Mouse (Mus musculus) liver, embryonic 14 days (tissue): Measurements from ENCODE around the gene Tyw1. TPM values are rescaled to one million over a fixed set of nuclear protein-coding genes. Genes with fewer than 3 reads are reported as not detected.

Experiments used
- polyA plus RNA-seq: library from polyadenylated mRNA; depleted of rRNA; stranded (reverse); fragments of >200 nt; gene quantifications from 2 replicates; pipeline ENCODE4 v1.2.3, GENCODE M21; 2012; rRNA removed

Gene Tyw1
- polyA plus RNA-seq, result 6.4 and 7.1 TPM in 2 replicates

DNA sequence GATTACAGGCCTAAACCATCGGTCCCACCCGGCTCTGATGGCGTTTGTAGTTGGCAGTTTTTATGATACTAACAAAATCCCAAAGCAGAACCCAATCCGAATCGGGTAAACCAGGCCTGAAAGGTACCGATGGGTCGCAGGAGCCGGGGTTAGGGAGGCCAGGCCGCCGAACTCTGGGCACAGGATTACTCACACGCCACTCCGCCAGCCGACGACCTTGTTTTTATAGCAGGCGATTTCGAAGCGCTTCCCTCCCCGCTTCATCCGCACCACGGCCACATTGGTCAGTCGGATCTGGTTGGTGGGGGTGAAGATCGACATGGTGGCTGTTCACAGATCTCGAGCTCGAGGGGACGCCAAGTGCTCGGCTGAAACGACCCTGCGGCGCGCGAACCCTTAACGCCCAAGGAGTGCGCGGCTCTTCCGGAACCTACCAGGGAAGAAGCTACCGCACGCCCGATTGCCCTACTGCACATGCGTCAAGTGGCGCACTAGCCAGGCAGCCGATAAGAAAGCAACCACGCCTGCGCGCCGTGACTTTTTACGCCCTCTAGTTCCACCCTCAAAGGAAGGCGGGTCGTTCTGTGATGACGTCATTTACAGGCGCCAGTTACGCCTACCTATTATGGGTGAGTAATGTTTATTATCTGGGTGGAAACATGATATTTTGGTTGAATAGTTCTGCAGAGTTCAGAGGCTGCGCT, at the start of gene Tyw1, which contains the start of gene Sbds:
Gene Tyw1, plus strand, starts transcription at position 603 of the 704 bp plus-strand sequence.
Gene Sbds, minus strand, starts transcription at position 514 of the 704 bp plus-strand sequence.

DNA sequence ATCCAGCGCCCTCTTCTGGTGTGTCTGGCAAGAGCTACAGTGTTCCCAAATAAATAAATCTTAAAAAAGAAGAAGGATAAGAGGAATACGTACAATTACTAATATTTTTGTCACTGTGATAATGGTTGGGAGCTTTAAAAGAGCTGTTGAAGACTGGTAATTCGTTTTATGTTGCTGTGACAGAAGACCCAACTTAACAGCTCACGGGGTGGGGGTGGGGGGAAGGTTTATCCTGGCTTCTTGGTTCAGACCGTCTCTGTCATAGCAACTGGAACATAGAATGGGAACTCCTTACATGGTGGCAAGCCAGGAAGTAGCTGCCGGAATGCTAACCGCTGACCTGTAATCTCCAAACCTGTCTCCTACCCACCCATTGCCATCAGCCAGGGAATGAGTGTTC, 38.6 kb upstream of the Tyw1 start, which contains the start of gene Tmem248:
Gene Tmem248, plus strand, starts transcription at position 301 of the 400 bp plus-strand sequence.

DNA sequence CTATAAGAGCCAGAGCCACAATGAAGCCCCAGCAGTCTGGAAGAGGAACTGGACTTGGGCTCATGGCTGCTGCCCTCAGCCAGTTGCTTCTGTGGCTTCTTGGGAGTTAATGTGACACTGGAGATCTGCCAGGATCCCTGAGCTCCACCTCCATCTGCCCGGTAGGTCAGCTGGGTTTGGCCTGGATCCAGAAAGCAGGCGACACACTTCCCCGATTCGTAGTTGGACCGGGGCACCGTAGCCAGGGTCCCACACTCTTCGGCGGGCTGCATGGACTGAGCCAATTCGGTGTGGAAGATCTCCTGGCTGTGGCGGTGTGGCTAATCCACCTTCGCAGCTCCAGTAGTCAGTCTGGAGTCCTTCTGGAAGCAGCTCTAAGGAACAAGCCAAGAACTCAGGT, 113.8 kb downstream of the Tyw1 start, which contains the start of gene Caln1:
Gene Caln1, plus strand, starts transcription at position 219 of the 400 bp plus-strand sequence.

DNA sequence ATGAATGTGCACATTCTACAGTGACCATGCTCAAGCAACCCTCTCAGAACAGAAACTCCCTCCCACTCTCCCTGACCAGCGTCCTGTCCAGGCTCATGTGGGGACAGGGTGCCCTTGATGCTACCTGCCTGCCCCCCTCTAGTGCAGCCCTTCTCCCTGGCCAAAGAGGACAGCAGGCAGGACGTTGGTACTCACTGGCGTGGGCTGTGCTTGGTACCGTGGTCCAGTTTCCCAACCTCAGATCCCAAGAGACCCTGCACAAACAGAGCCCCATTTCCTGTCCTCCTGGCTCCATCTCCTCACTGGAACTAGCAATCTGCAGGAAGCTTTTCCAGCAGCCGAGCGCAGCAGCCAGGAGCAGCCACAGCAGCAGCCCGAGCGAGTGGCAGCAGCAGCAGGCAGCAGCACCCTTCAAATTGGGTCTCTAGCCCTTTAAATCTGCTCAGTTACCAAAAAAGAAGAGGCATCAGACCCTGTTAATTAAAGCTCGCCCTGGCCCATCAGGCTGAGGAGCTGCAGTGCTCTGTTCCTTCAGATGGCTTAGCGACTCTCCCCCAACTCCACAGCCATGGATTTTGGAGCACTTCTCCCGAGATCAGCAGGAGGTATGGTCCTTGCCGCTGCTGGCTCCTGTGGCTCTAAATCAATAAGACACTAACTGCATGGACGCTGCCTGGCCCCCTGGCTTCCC, 128.9 kb downstream of the Tyw1 start, which contains the start of gene A330070K13Rik:
Gene A330070K13Rik, minus strand, starts transcription at position 410 of the 691 bp plus-strand sequence.

Other genes with a start within 250 kb of the Tyw1 start
- 26.9 and 31.7 TPM in 2 replicates for gene Asl, start 226.4 kb upstream of the Tyw1 start, polyA plus RNA-seq
- gene Crcp, start 226.3 kb upstream of the Tyw1 start, polyA plus RNA-seq, result 18.0 and 19.4 TPM in 2 replicates
- gene Tpst1, start 182.3 kb upstream of the Tyw1 start, polyA plus RNA-seq, result 10.5 and 11.3 TPM in 2 replicates
- gene Kctd7, start 110.8 kb upstream of the Tyw1 start, polyA plus RNA-seq, result 3.4 and 4.0 TPM in 2 replicates
- gene Rabgef1, start 83.8 kb upstream of the Tyw1 start, polyA plus RNA-seq, result 13.1 and 15.0 TPM in 2 replicates
- 12.6 and 15.6 TPM in 2 replicates for gene Tmem248, start 38.5 kb upstream of the Tyw1 start, polyA plus RNA-seq
- 40.6 and 41.8 TPM in 2 replicates for gene Sbds, start 89 bp upstream of the Tyw1 start, polyA plus RNA-seq
- gene Caln1, start 113.8 kb downstream of the Tyw1 start, polyA plus RNA-seq, result 0.01 TPM in 1 of 2 replicates, not detected in the other
- not detected in 2 replicates for gene A330070K13Rik, start 129.0 kb downstream of the Tyw1 start, polyA plus RNA-seq